Mouse (Mus musculus) lung, postnatal 0 days (tissue): Measurements from ENCODE around the gene Mgll.

ENCODE experiments used
- CTCF ChIP-seq: IDR thresholded peaks from 2 replicates; pipeline ENCODE4 v1.5.1; 2016; ENCODE audit warnings: antibody characterized with exemption, mild to moderate bottlenecking
- EP300 ChIP-seq: IDR thresholded peaks from 2 replicates; pipeline ENCODE4 v1.6.1; 2016; ENCODE audit warnings: antibody characterized with exemption, mild to moderate bottlenecking, control low read depth

GRCm38 (mm10) chr6:88835047-88835446 lies 110.8 kb downstream of the Mgll start:
- no peak for TF ChIP-seq CTCF
- TF ChIP-seq EP300, result no peak
